Mouse (Mus musculus): Measurements from ENCODE around the gene Vsir. TPM values are rescaled to one million over a fixed set of nuclear protein-coding genes. Genes with fewer than 3 reads are reported as not detected.

Gene Vsir
- polyA plus RNA-seq, 1 experiment = 97.9 TPM

- H3K27ac ChIP-seq (ENCODE audit: control insufficient read depth, insufficient read depth, low read depth, low read length, poor library complexity) = no peak overlapping the region
- H3K4me1 ChIP-seq (ENCODE audit: control insufficient read depth, insufficient read depth, low read length) = no peaks in the 10 kb centered on the region; the same call in 1 of the 2 replicates
- TF ChIP-seq CTCF (IDR thresholded peaks at IDR 0.05; ENCODE audit: control insufficient read depth, insufficient read depth, low read length) (peak; percentile 75), POLR2A (IDR thresholded peaks at IDR 0.05; ENCODE audit: borderline replicate concordance, control insufficient read depth, low read depth, low read length) (no peak)
- WGBS = 16% methylated on average over 3 of the region's 3 CpGs
- no peak overlapping the region for H3K4me3 ChIP-seq (replicated peaks; ENCODE audit: control insufficient read depth, low read depth, low read length)
Observed at GRCm38 (mm10) chr10:60418137-60418536, 71.5 kb downstream of the Vsir start.

- Histone ChIP-seq H3K27ac (ENCODE audit: control insufficient read depth, insufficient read depth, low read depth, low read length, poor library complexity) (no peak overlapping the region), H3K4me1 (ENCODE audit: control insufficient read depth, insufficient read depth, low read length) (no peaks in the 10 kb centered on the region; the same call in 1 of the 2 replicates), H3K4me3 (replicated peaks; ENCODE audit: control insufficient read depth, low read depth, low read length) (no peak overlapping the region)
- TF ChIP-seq POLR2A (IDR thresholded peaks at IDR 0.05; ENCODE audit: borderline replicate concordance, control insufficient read depth, low read depth, low read length) (no peak), CTCF (IDR thresholded peaks at IDR 0.05; ENCODE audit: control insufficient read depth, insufficient read depth, low read length) (peak; percentile 70)
- WGBS = 49% methylated on average over 4 of the region's 4 CpGs
Observed at GRCm38 (mm10) chr10:60419624-60420023, 73.0 kb downstream of the Vsir start.

Other genes with a start within 250 kb of the Vsir start
- 0.95 and 1.2 TPM in 2 replicates for gene Spock2, start 240.6 kb upstream of the Vsir start, polyA plus RNA-seq (2011; ENCODE audit: insufficient read depth, insufficient read length, low replicate concordance, missing spikeins)
- 11.9 and 16.5 TPM in 2 replicates for gene Chst3, start 127.6 kb upstream of the Vsir start, polyA plus RNA-seq (2011; ENCODE audit: insufficient read depth, insufficient read length, low replicate concordance, missing spikeins)
- 271 and 453 TPM in 2 replicates for gene Psap, start 69.2 kb upstream of the Vsir start, polyA plus RNA-seq (2011; ENCODE audit: insufficient read depth, insufficient read length, low replicate concordance, missing spikeins)
- 1.9 and 6.0 TPM in 2 replicates for gene Gm17455, start 52.9 kb downstream of the Vsir start, polyA plus RNA-seq (2011; ENCODE audit: insufficient read depth, insufficient read length, low replicate concordance, missing spikeins)

Measured in bone marrow, adult 2 months (tissue).